Mouse (Mus musculus): ENCODE measurements around the gene Olfr346. TPM values are rescaled to one million over a fixed set of nuclear protein-coding genes. Genes with fewer than 3 reads are reported as not detected.

Gene Olfr346
- polyA plus RNA-seq (2015; fragmentation: Nextera tagmentation; extraction: Ambion mirVana): not detected in 2 replicates

DNA sequence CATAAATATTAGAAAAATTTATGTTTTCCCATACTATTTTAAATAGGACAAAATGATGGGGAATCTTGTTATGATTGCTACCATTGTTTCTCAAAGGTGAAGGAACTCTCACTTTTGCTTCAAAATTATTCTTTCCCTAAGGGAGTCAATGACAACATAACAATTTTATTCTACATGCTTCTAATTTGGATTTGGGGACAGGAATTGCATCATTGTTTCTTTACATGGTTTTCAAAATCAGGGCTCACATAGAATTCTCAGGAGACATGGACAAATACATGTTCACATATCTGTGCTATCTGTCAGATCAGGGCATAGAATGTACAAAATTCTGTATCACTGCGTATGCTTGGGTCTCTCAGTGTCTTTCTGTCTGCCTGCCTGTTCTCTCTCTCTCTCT, at the start of gene Olfr346:
Olfr346 (plus strand) TSS at position 301 of the 400 bp plus-strand sequence.
- ATAC-seq (ENCODE audit: insufficient read depth): no peak
- Histone ChIP-seq H3K36me3 (replicated peaks) (no peaks in the 10 kb centered on the region), H3K9me3 (replicated peaks) (no peaks in the 10 kb centered on the region), H3K4me1 (replicated peaks) (no peaks in the 10 kb centered on the region), H3K4me2 (no peak within 1 kb of the TSS), H3K27ac (replicated peaks) (no peak within 1 kb of the TSS), H3K27me3 (no peaks in the 10 kb centered on the region), H3K9ac (no peak within 1 kb of the TSS), H3K4me3 (replicated peaks) (no peak within 1 kb of the TSS)
- 67% methylated on average over 1 of the region's 1 CpGs for WGBS (ENCODE audit: insufficient replicate concordance)

DNA sequence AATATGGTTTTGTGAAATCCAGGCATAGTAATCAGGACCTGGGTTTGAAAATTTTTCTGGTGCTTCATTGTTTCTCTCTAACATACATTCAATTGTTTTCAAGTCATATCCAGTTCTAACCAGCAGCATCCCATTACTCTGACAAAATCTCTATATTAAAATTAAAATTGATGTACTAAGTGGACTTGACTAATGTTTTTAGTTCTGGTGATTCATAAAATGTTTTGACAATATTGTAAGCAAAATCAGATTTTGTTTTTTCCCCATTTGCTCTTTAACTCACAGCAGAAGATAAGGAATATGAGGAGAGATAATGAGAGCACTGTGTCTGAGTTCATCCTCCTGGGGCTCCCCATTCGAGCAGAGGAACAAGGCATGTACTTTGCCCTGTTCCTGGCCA, 45.8 kb upstream of the Olfr346 start, which contains the start of gene Olfr345:
Olfr345 (plus strand) TSS at position 301 of the 400 bp plus-strand sequence.
- H3K4me2 ChIP-seq: no peak within 1 kb of the TSS
- no peak within 1 kb of the TSS for H3K27ac ChIP-seq (replicated peaks)
- no peaks in the 10 kb centered on the region for H3K27me3 ChIP-seq
- 39% methylated on average over 1 of the region's 1 CpGs for WGBS (ENCODE audit: insufficient replicate concordance)
- no peak within 1 kb of the TSS for H3K4me3 ChIP-seq (replicated peaks)
- ATAC-seq (ENCODE audit: insufficient read depth): no peak
- H3K36me3 ChIP-seq (replicated peaks): no peaks in the 10 kb centered on the region
- H3K4me1 ChIP-seq (replicated peaks): no peaks in the 10 kb centered on the region
- no peak within 1 kb of the TSS for H3K9ac ChIP-seq
- no peaks in the 10 kb centered on the region for H3K9me3 ChIP-seq (replicated peaks)

DNA sequence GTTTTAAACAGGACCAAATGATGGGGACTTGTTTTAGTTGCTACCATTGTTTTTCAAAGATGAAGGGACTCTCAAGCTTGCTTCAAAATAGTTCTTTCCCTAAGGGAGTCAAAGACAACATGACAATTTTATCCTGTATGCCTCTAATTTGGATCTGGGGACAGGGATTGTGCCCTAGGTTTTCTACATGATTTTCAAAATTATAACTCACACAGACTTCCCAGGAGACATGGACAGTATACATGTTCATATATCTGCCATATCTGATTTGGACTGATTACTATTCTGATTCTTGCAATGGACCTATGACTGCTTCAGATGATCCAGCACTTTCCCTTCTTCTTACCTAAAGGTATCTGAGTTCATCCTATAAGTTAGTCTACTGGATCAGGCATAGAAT, 46.0 kb downstream of the Olfr346 start, which contains the start of gene Olfr347:
Olfr347 (plus strand) TSS at position 301 of the 400 bp plus-strand sequence.
- H3K27me3 ChIP-seq: no peaks in the 10 kb centered on the region
- no peak within 1 kb of the TSS for H3K4me2 ChIP-seq
- no peak within 1 kb of the TSS for H3K27ac ChIP-seq (replicated peaks)
- H3K9ac ChIP-seq: no peak within 1 kb of the TSS
- ATAC-seq (ENCODE audit: insufficient read depth): no peak
- no peaks in the 10 kb centered on the region for H3K9me3 ChIP-seq (replicated peaks)
- H3K4me1 ChIP-seq (replicated peaks): no peaks in the 10 kb centered on the region
- H3K4me3 ChIP-seq (replicated peaks): no peak within 1 kb of the TSS
- no peaks in the 10 kb centered on the region for H3K36me3 ChIP-seq (replicated peaks)

DNA sequence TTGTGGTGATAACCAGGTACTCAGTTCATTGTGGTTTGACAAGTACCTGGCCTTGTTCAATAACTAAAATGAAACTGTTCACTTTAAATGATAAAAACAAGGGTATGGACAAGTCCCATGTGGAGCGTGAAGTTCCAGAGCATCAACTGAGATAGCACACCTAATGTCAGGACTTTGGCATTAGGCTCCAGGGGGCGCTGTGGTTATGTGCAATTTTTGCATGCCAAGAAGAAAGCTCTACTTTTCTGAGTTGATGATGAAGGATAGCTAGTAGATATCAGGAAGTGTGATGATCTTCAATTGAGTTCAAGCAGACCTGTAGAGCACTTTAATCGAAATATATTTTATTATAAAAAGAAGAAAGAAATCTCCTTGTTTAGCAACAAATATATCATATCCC, 50.6 kb downstream of the Olfr346 start:
- ATAC-seq (ENCODE audit: insufficient read depth): no peak
- Histone ChIP-seq H3K27me3 (no peaks in the 10 kb centered on the region), H3K36me3 (replicated peaks) (no peaks in the 10 kb centered on the region), H3K4me2 (no peak overlapping the region), H3K9me3 (replicated peaks) (no peaks in the 10 kb centered on the region), H3K4me1 (replicated peaks) (no peaks in the 10 kb centered on the region), H3K27ac (replicated peaks) (no peak overlapping the region), H3K9ac (no peak overlapping the region), H3K4me3 (replicated peaks) (no peak overlapping the region)
- WGBS (ENCODE audit: insufficient replicate concordance): 42% methylated on average over 3 of the region's 3 CpGs

Other genes with a start within 250 kb of the Olfr346 start
- gene Olfr340, start 233.2 kb upstream of the Olfr346 start, polyA plus RNA-seq (2015; fragmentation: Nextera tagmentation; extraction: Ambion mirVana): not detected in 2 replicates
- not detected in 2 replicates for gene Olfr341, start 203.3 kb upstream of the Olfr346 start, polyA plus RNA-seq (2015; fragmentation: Nextera tagmentation; extraction: Ambion mirVana)
- not detected in 2 replicates for gene Olfr342, start 160.8 kb upstream of the Olfr346 start, polyA plus RNA-seq (2015; fragmentation: Nextera tagmentation; extraction: Ambion mirVana)
- not detected in 2 replicates for gene Olfr344, start 119.1 kb upstream of the Olfr346 start, polyA plus RNA-seq (2015; fragmentation: Nextera tagmentation; extraction: Ambion mirVana)
- not detected in 2 replicates for gene Olfr345, start 45.7 kb upstream of the Olfr346 start, polyA plus RNA-seq (2015; fragmentation: Nextera tagmentation; extraction: Ambion mirVana)
- gene Olfr347, start 46.1 kb downstream of the Olfr346 start, polyA plus RNA-seq (2015; fragmentation: Nextera tagmentation; extraction: Ambion mirVana): not detected in 2 replicates
- gene Olfr348, start 98.5 kb downstream of the Olfr346 start, polyA plus RNA-seq (2015; fragmentation: Nextera tagmentation; extraction: Ambion mirVana): not detected in 2 replicates
- gene Olfr50, start 104.8 kb downstream of the Olfr346 start, polyA plus RNA-seq (2015; fragmentation: Nextera tagmentation; extraction: Ambion mirVana): not detected in 2 replicates
- gene Olfr3, start 131.2 kb downstream of the Olfr346 start, polyA plus RNA-seq (2015; fragmentation: Nextera tagmentation; extraction: Ambion mirVana): not detected in 2 replicates
- gene Olfr350, start 160.5 kb downstream of the Olfr346 start, polyA plus RNA-seq (2015; fragmentation: Nextera tagmentation; extraction: Ambion mirVana): not detected in 2 replicates
- not detected in 2 replicates for gene Olfr351, start 176.9 kb downstream of the Olfr346 start, polyA plus RNA-seq (2015; fragmentation: Nextera tagmentation; extraction: Ambion mirVana)
- gene Olfr352, start 182.7 kb downstream of the Olfr346 start, polyA plus RNA-seq (2015; fragmentation: Nextera tagmentation; extraction: Ambion mirVana): not detected in 2 replicates
- not detected in 2 replicates for gene Olfr353, start 207.1 kb downstream of the Olfr346 start, polyA plus RNA-seq (2015; fragmentation: Nextera tagmentation; extraction: Ambion mirVana)
- gene Olfr354, start 219.9 kb downstream of the Olfr346 start, polyA plus RNA-seq (2015; fragmentation: Nextera tagmentation; extraction: Ambion mirVana): not detected in 2 replicates
- gene Olfr355, start 243.1 kb downstream of the Olfr346 start, polyA plus RNA-seq (2015; fragmentation: Nextera tagmentation; extraction: Ambion mirVana): not detected in 2 replicates

All from liver, embryonic 15.5 days (tissue).